Mouse (Mus musculus): ENCODE results near the gene Mad2l2.

- TF ChIP-seq CTCF (IDR thresholded peaks at IDR 0.05; ENCODE audit: low read depth, low read length) (no peak), POLR2AphosphoS5 (IDR thresholded peaks at IDR 0.05; ENCODE audit: insufficient replicate concordance, low read depth, low read length) (no peak), GATA2 (IDR thresholded peaks at IDR 0.05; ENCODE audit: borderline replicate concordance, low read depth, low read length) (no peak), TAL1 (conservative IDR thresholded peaks at IDR 0.05; ENCODE audit: low read depth, low read length) (no peak), GATA1 (IDR thresholded peaks at IDR 0.05; ENCODE audit: borderline replicate concordance, low read length) (no peak)
These were observed 33.8 kb downstream of the Mad2l2 start for GRCm38 (mm10) chr4:148164002-148164439.

Measured in G1E (cell line).